Mouse (Mus musculus) 416B (cell line): ENCODE results near the gene Hist1h3e.

ENCODE experiments used
- DNase-seq: peaks from one replicate; pipeline ENCODE4 v3.0.0; 2011; ENCODE audit warnings: low read depth

The Hist1h3e gene

GRCm38 (mm10) chr13:23537006-23537710, 25.0 kb downstream of the Hist1h3e start:
- DNase-seq, result peak; percentile 72

- DNase-seq, result peak; percentile 88
Measured at GRCm38 (mm10) chr13:23536076-23536822, 25.9 kb downstream of the Hist1h3e start.

- peak; percentile 100 for DNase-seq
Measured at GRCm38 (mm10) chr13:23535137-23536075, 26.8 kb downstream of the Hist1h3e start, which contains the start of gene Hist1h3g. Gene Hist1h3g, plus strand, starts transcription at chr13:23535422.

GRCm38 (mm10) chr13:23534368-23535131, 27.6 kb downstream of the Hist1h3e start:
- DNase-seq, result no peak

- DNase-seq, result peak; percentile 98
Measured at GRCm38 (mm10) chr13:23533560-23534367, 28.4 kb downstream of the Hist1h3e start, which contains the start of gene Hist1h2af. Gene Hist1h2af, plus strand, starts transcription at chr13:23533906.

GRCm38 (mm10) chr13:23532262-23533075, 29.7 kb downstream of the Hist1h3e start:
- DNase-seq, result peak; percentile 76

- DNase-seq, result peak; percentile 99
Measured at GRCm38 (mm10) chr13:23530901-23531875, 31.0 kb downstream of the Hist1h3e start, which contains the start of gene Hist1h4h. Gene Hist1h4h, plus strand, starts transcription at chr13:23531050.

- peak; percentile 90 for DNase-seq
Measured at GRCm38 (mm10) chr13:23530181-23530900, 31.8 kb downstream of the Hist1h3e start.

GRCm38 (mm10) chr13:23529480-23530165, 32.5 kb downstream of the Hist1h3e start:
- peak; percentile 47 for DNase-seq

- peak; percentile 27 for DNase-seq
Measured at GRCm38 (mm10) chr13:23529005-23529404, 33.2 kb downstream of the Hist1h3e start.

GRCm38 (mm10) chr13:23526312-23526711, 35.9 kb downstream of the Hist1h3e start:
- peak; percentile 95 for DNase-seq

- peak; percentile 78 for DNase-seq
Measured at GRCm38 (mm10) chr13:23525901-23526300, 36.3 kb downstream of the Hist1h3e start.

GRCm38 (mm10) chr13:23524654-23525053, 37.5 kb downstream of the Hist1h3e start:
- peak; percentile 95 for DNase-seq

- DNase-seq, result peak; percentile 76
Measured at GRCm38 (mm10) chr13:23523976-23524375, 38.2 kb downstream of the Hist1h3e start.

- DNase-seq, result peak; percentile 90
Measured at GRCm38 (mm10) chr13:23521703-23522102, 40.5 kb downstream of the Hist1h3e start.

- peak; percentile 90 for DNase-seq
Measured at GRCm38 (mm10) chr13:23519416-23519815, 42.8 kb downstream of the Hist1h3e start.

- peak; percentile 93 for DNase-seq
Measured at GRCm38 (mm10) chr13:23518885-23519284, 43.3 kb downstream of the Hist1h3e start.
